Mouse (Mus musculus) ES-CJ7 (cell line): ENCODE data around the gene Bcl2.
A peak's percentile ranks its signal among the peaks of the same experiment; 100 is the strongest.

Experiments used
- DNase-seq: peaks from one replicate; pipeline ENCODE4 v3.0.0; 2011; ENCODE audit warnings: low read depth, low spot score

Bcl2 gene

GRCm38 (mm10) chr1:106714530-106714981, 482 bp upstream of the Bcl2 start:
- DNase-seq, result no peak

- peak; percentile 36 for DNase-seq
Measured at GRCm38 (mm10) chr1:106712330-106712729, 1.7 kb downstream of the Bcl2 start.

GRCm38 (mm10) chr1:106711356-106712125, 2.5 kb downstream of the Bcl2 start:
- DNase-seq, result no peak

GRCm38 (mm10) chr1:106710202-106710601, 3.9 kb downstream of the Bcl2 start:
- DNase-seq, result no peak

- no peak for DNase-seq
Measured at GRCm38 (mm10) chr1:106707036-106707880, 6.8 kb downstream of the Bcl2 start.

GRCm38 (mm10) chr1:106703183-106703582, 10.9 kb downstream of the Bcl2 start:
- DNase-seq, result no peak

GRCm38 (mm10) chr1:106702471-106703175, 11.5 kb downstream of the Bcl2 start:
- no peak for DNase-seq

- DNase-seq, result no peak
Measured at GRCm38 (mm10) chr1:106700520-106701114, 13.5 kb downstream of the Bcl2 start.

- DNase-seq, result no peak
Measured at GRCm38 (mm10) chr1:106696472-106696871, 17.6 kb downstream of the Bcl2 start.

- no peak for DNase-seq
Measured at GRCm38 (mm10) chr1:106695649-106696048, 18.4 kb downstream of the Bcl2 start.

GRCm38 (mm10) chr1:106694316-106694715, 19.8 kb downstream of the Bcl2 start:
- DNase-seq, result no peak

GRCm38 (mm10) chr1:106692599-106692998, 21.5 kb downstream of the Bcl2 start:
- no peak for DNase-seq

- DNase-seq, result no peak
Measured at GRCm38 (mm10) chr1:106690887-106691286, 23.2 kb downstream of the Bcl2 start.

- DNase-seq, result no peak
Measured at GRCm38 (mm10) chr1:106688161-106688516, 25.9 kb downstream of the Bcl2 start.

GRCm38 (mm10) chr1:106687435-106688160, 26.5 kb downstream of the Bcl2 start:
- no peak for DNase-seq

- no peak for DNase-seq
Measured at GRCm38 (mm10) chr1:106685702-106686101, 28.4 kb downstream of the Bcl2 start.

- DNase-seq, result no peak
Measured at GRCm38 (mm10) chr1:106684546-106684945, 29.5 kb downstream of the Bcl2 start.

- DNase-seq, result no peak
Measured at GRCm38 (mm10) chr1:106682829-106683228, 31.2 kb downstream of the Bcl2 start.

GRCm38 (mm10) chr1:106679800-106680515, 34.1 kb downstream of the Bcl2 start:
- DNase-seq, result no peak

- no peak for DNase-seq
Measured at GRCm38 (mm10) chr1:106678060-106678478, 36.0 kb downstream of the Bcl2 start.
